Mouse (Mus musculus) urinary bladder, postnatal 25 days (tissue): Measurements from ENCODE around the gene Rpl36a-ps1.
"Not testable (repeated sequence)": the region's sequence is repeated elsewhere in the genome, so short reads cannot be mapped to it uniquely, and the experiment has no call there.

ENCODE experiments used
- DNase-seq: peaks from one replicate; pipeline ENCODE4 v3.0.0; 2022; ENCODE audit warnings: low spot score

The Rpl36a-ps1 gene

DNA sequence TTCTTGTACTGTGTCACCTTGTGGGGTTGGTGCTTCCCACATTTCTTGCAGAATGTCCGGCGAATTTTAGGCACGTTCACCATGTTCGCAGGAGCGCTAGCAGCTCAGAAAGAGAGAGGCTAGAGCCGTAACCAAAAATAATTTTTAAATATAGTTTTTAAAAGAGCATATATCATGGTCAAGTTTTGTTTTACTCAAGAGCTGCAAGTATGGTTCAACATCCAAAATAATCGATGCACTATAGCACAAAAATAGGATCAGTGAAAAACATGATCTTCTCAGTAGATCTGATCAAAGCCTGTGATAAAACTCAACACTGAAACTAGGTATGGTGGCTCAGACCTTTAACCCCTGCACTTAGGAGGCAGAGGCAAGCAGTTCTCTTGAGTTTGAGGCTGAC lies at the start of gene Rpl36a-ps1:
TSS of gene Rpl36a-ps1 (minus strand) at position 101 of the 400 bp plus-strand sequence.
- DNase-seq = no peak

DNA sequence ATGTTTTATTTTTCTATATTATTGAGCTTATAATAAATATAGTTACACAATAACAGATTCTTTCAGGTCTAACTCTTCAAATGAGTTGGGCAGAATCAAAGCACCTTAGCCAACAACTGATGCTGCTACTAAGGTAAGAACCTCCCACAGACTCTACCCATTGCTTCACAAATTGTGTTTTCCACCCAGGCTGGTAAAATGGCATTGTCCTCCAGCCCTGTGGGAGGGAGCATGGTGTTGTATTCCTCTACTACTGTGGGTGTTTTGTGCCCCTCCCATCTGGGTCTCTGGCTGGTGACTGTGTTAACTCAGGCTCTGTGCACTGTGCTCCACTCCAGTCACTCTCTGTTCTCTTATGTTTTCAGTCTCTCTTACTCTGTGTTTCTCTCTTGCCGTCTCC lies 49.4 kb upstream of the Rpl36a-ps1 start:
- no peak for DNase-seq

DNA sequence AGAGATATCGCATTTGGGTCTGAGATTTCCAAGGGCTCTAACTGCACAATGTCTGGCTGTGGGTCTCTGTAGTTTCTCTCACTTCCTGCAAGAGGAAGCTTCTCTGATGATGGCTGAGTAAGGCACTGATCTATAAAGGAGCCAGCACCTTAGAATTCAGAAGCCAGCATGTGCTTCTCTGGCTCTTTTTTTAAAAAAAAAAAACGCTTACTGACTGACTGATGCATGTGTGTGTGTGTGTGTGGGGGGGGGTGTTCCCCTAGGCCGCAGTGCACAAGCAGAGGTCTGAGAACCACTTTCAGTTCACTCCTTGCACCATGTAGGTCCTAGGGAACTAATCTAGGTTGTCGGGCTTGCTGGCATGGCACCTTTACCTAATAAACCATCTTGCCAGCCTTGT lies 47.3 kb upstream of the Rpl36a-ps1 start:
- no peak for DNase-seq

DNA sequence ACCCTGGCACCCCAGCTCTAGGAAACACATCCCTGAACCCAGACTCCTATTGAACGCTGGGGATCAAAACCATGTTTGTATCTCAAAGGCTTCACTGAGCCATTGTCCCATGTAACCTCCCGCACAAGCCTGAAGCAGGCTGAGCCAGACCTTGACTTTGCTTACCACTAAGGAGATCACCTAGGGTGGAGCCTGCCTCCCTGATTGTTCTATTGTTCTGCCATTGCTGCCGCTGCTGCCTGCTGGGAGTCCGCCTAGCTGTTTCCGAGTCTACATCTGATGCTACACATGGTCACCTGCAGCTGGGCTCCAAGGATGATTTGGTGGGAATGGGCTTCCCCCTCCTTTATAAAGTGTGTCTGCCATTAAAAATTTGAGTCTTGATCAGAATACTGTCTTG lies 45.2 kb upstream of the Rpl36a-ps1 start:
- not testable (repeated sequence) for DNase-seq

DNA sequence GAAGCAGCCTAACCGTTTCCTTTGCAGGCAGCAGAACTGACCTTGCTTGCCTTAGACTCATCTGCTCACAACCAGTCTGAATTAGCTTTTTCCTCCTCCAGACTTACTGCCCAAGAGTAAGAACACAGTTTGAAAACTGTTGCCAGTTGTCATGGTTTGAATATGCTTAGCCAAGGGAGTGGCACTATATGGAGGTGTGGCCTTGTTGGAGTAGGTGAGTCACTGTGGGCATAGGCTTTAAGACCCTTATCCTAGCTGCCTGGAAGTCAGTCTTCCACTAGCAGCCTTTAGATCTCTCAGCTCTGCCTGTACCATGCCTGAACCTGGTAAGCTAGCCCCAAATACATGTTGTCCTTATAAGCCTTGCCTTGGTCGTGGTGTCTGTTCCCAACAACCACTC lies 43.6 kb upstream of the Rpl36a-ps1 start:
- DNase-seq = no peak

DNA sequence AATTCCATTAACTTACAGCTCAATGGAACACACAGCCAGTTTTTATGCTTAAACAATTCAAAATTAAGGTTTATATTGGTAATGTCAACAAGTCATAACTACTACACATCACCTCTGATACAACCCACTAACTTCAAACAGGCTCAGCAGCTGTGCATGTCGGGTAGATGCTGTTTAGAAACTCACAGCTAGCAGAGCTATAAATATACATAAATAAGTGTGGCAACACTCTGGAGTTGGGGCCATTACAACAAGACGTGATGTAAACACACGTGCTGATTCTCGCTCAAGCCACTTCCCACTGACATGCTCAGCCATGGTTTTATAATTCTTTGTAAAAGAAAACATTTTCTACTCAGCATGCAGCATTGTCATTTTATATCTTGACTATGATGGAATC lies 41.9 kb upstream of the Rpl36a-ps1 start:
- no peak for DNase-seq

DNA sequence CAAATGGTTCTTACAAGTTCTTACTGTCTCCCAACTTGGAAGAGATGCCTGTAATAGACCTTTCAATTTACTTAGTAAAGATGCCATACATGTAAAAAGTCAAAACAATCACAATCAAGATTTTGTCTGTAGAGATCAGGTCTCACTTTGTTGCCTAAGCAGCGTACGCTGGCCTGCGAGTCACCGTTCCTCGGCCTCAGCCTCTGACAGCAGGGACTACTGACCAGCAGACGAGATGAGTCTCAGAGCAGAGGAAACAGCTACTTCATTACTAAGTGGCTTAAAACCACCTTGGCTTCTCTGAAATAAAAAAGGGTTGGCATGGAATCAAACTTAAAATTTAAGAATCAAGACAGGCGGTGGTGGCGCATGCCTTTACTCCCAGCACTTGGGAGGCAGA lies 40.7 kb upstream of the Rpl36a-ps1 start:
- DNase-seq = not testable (repeated sequence)

DNA sequence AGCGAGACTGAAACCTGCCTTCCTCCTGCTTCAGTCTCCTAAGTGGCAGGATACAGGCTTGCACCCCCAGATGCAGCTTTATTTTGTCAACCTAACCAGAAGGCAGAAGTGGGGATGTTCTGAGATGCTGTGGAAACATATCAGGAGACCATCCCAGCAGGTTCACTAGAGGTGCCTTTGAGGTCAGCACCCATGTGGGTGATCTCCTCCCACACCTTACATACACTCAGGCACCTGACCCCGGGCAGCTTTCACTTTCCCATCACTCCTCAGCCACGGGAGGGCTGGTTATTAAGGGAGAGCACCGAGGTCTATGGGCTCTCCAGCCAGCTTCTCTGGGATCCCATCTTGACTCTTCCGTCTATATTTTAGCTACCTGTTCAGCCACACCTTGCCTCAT lies 38.5 kb upstream of the Rpl36a-ps1 start:
- DNase-seq = no peak

DNA sequence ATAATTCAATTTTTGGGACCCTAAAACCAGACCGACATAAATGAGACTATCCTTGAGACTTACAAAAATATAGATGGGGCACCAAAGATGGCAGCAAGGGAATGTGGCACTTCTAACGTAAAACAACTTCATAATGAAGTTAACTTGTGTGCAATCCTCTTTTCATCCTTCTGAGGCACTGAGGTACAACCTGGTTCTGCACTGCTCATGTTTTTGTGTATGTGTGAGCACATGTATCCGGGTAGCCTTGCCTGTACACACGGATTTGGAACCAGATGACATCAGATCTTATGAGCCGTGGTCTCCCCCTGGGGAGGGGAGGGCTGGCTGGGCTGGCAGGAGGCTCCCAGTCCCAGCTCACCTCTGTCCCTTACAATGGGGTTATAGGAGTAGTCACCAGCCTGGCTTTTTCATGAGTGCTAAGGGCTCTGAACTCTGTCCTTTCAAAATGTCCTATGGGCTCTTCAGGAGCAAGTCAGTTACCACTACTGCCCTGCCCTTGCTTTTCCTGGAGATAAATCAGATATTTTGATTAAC lies 37.3 kb upstream of the Rpl36a-ps1 start:
- no peak for DNase-seq

DNA sequence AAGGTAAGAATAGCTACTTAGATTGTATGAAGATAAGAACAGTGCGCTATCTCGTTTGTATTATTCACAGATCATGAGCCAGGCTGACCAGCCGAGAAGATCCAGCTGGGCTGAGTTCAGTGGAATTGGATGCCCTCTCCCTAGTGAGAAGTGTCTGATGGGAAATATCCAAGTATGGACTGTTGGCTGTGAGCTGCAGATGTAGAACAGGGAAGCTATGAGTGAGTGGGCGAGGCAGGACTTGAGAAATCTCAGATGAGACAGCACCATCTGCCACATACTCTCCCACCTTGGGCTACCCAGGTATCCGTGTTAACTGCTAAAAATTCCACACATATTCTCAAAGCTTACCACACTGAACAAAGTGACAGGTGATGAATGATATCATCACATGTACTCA lies 35.9 kb upstream of the Rpl36a-ps1 start:
- DNase-seq = no peak

DNA sequence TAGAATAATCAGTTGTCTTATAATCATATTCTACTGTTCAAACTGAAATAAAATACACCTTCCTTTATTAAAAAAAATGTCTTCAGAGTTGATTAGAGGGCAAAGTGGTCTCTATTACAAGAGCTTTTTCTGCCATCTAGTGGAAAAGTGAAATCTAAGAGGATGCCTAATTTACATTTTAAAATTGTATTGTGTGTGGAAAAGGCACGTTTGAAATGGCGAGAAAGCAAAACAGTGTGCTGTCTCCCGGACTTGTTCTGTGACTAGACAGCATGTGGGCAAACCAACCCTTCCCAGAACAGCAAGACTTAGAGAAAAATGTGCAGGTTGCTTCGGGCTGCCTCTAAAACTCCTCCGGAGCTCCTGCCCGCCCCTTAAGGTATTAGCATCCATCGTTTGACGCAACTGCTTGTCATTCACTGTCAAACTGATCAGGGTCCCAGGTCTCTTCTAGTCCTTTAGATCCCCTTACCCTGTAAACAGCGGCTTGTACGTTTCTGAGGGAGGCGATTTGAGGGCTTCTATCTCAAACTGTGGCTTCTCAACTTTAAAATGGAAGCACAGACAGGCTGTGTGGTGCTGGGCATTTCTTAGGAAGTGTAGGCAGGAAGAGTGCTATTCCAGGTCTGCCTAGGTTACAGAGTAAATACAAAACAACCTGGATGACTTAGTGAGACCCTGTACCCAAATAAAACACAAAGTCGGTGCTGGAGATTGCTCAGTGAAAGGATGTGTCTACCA lies 28.4 kb upstream of the Rpl36a-ps1 start:
- no peak for DNase-seq

DNA sequence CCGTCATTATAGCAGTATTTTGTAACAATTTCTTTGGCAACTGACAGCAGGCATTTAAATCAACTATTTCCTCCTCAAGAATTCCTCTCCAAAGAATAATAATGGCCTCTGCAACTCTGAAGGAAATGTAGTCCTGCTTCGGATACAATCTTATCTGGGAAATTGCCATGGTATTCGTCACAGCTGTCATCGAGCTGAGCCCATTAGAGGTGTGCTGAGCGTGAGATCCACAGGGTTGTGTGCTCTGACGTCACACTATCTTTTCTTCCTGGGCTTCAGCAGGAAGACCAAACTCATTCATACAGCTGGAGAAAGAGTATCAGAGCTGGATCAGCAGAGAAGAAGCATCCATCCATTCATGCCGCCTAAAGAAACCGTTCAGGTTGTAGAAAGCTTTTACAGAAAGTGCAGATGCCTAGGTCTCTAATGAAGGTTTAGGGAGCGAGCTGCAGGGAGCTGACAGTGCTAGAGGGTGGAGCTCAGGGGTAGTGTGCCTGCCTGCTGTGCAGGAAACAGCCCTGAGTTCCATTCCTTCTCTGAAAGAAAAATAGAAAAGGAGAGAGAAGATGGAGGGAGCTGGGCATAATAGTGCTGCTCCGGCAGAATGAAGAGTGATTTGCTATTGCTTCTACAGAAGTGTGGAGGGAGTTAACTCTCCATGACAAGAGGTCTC lies 25.2 kb upstream of the Rpl36a-ps1 start:
- no peak for DNase-seq

DNA sequence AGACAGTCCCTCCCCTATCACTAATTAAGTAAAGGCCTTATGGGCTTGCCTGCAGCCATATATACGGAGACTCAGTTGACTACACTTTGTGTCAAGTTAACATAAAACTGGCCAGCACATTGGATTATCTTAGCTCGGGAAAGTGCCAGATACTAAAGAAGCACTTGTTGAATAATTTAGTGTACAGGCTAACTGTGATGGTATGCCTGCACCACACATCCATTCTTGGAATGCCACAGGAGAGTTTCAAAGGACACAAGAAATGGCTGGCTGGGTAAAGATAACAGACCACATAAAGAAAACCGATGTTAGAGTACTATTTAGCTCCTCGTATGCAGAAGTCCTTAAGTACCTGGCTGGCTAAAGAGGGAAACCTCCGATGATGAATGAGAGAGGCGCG lies 24.6 kb upstream of the Rpl36a-ps1 start:
- DNase-seq = no peak

DNA sequence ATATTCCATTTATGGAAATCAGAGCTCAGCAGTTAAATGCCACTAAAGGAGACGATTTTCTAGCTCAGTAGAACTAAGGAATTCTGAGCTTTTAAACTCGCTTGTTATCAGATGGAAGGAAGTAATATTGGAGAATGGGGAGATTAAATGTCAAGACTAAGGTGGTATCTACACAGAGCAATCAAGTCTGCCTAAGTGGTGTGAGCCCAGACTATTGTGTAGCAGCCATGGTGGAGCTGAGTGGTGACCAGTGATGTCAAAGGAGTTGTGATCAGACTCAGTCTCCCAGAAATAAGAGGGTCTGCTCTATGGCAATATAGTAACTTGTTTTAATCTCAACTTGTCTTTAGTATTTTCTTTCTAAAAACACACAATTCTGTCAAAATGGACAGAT lies 16.8 kb upstream of the Rpl36a-ps1 start:
- DNase-seq = no peak

DNA sequence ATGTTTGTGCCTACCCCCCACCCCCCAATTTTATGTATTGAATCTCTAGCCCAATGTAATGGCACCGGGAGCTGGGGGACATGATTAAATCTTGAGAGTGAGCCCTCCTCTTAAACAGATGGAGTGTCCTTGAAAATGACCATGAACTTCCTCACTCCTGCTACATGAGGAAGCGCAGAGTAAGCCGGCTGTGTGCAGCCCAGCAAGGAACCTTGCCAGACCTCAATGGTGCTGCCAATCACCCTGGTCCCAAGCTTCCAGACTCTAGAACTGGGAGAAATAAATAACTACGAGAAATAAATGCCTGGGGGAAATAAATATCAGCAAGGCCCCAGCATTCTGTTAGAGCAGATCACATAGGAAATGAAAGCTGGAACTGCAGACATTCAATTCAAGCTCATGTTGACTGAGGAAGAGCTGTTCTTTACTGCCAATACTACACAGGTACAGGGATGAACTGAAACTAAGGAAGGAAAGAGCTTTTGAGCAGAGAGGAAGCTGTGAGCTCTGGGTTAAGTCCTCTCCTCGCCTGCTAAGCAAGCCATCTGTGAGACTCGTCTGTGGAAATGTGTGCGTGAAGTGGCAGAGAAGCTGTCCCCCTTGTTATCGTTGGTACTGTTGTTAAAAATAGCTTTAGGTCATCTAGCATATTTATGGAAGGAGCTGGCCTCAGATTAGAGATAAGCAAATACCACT lies 16.3 kb upstream of the Rpl36a-ps1 start:
- DNase-seq = no peak

DNA sequence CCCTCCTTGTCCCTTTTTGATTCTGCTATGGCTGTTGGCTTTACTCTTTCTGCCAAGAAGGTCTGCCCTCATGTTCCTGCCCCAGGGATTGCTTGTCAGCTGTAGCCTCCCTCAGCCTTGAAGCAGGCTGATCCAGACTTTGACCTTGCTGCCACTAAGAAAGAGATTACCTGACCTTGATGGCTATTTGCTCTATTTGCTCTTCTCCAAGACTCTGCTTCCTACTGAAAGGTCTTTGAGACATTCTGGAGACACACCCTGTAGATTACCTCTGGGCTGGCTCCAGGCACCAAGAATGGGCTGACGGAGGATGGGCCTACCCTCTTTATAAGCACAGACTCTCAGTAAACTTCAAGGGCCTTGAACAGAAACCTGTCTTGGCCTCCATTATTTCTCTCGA lies 1.6 kb downstream of the Rpl36a-ps1 start:
- no peak for DNase-seq

DNA sequence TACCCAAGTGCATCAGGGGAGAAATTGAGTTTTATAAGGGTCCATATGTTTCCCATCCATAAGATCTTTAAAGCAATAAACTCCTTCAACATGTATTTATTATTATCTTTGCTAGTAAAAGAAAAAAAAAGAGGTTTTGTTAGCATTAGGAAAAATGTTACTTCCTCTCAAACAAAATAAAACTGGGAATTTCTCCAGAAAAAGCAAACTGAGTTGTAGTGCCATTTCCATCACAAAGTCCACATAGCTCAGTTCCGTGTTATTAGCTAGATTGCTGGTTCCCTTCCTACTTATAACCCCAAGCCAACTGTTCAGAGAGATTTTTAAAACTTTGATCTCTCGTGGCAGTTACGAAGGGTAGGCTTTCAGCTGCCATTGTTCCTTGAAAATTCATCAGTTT lies 3.5 kb downstream of the Rpl36a-ps1 start:
- DNase-seq = no peak

DNA sequence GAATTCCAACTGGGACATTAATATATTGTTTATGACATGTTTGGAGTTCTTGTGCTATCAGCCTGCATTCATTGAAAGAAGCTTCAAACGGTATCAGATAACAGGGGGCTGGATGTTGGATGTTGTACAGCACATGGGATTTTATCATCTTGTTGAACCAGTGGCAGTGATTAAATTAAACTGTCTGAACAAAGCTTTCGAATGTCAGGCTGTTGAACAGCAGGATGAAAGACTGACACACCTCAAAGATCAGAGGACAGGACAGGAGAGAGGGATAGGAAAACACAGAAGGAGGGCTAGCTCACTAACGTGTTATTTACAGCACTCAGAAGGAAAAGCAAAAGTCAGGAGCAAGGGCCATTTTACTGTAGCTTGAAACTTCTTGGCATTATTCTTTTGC lies 4.3 kb downstream of the Rpl36a-ps1 start:
- no peak for DNase-seq

DNA sequence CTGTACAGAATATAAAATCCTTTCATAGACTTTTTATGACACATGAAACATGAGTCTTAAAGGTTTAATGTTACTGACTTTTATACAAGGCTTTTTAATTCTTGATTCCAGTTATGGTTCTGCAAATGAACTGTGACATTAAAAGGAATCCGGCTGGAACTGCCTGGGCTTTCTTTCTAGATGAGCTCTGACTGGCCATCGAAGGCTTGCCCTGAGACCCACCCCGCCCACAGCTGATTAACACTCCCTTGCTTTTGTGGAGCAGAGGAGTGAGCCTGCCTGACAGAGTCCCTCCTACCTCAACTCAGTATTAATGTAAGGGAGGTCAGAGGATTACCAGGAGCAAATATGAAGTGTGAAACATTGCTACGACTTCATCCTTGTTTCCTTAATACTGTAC lies 22.2 kb downstream of the Rpl36a-ps1 start:
- DNase-seq = no peak

DNA sequence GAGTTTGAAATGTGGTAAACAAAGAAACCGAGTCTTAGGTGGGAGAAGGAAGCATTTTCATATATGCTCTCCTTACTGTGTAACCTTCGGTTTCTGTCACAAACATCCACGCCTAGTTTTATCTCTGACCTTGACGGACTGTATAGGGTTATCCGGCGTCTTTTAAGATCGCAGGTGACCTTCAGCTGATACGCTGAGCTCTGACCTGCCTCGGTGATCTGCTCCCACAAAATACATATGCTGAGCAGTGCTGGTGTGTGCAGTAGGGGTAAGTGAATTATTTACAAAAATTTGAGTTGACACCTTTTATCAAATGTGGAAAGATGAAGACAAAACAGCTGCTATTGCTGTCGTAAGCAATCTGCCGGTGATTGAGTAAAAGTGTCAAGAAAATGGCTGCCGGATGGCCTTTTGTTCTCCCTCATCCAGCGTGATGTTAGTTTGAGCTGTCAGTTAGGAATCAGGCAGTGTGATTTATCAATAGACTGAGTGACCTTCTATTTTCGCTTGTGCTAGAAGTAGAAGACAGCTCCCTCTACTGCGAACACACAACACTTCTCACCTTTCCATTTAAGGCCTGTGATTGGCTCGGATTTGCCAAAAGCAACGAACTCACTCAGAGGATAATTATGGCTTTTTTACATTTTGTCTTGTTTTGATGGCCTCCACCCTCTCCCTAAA lies 35.0 kb downstream of the Rpl36a-ps1 start:
- no peak for DNase-seq

DNA sequence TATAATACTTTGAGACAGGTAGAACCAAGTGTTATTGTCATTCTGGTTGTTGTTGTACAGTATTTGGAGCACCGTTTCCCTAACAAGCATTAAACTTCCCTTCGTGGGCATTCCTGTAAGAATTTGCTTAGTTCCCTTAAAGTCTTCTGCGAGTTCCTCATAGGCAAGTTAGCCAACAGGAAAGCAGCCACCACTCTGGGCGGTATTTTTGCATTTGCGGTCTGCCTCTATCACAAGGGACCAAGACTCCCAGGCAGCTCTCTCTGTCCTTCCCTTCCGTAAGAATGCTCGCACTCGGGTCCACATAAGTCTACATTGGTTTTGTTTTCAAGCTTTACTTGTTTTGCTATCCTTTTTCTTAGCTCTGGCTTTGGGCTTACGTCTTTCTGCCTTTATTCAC lies 37.3 kb downstream of the Rpl36a-ps1 start:
- no peak for DNase-seq

DNA sequence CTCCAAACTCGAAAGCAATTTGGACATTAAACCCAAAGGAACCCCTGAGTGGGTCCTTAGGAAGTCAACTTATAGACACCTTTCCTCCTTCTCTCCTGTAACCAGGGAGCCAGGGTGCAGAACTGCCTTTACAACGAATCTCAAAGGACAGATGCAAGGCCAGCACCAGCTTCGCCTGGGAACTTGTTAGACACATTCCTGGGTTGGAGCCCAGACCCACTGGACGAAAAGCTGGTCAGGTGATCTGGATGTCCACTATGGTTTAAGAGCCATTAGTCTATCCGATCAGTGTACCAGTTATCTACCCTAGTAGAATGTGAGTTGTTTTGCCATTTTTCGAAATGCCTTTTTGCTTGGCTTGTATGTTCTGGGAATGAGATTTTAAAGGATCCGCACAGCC lies 41.7 kb downstream of the Rpl36a-ps1 start:
- DNase-seq = no peak
